Mouse (Mus musculus) testis, postnatal 10 days (tissue): ENCODE results near the gene Ism2.
"Not testable (repeated sequence)": the region's sequence is repeated elsewhere in the genome, so short reads cannot be mapped to it uniquely, and the experiment has no call there.

Source experiments
- DNase-seq: peaks from one replicate; pipeline ENCODE4 v3.0.0; 2021; ENCODE audit warnings: low spot score

The Ism2 gene

DNA sequence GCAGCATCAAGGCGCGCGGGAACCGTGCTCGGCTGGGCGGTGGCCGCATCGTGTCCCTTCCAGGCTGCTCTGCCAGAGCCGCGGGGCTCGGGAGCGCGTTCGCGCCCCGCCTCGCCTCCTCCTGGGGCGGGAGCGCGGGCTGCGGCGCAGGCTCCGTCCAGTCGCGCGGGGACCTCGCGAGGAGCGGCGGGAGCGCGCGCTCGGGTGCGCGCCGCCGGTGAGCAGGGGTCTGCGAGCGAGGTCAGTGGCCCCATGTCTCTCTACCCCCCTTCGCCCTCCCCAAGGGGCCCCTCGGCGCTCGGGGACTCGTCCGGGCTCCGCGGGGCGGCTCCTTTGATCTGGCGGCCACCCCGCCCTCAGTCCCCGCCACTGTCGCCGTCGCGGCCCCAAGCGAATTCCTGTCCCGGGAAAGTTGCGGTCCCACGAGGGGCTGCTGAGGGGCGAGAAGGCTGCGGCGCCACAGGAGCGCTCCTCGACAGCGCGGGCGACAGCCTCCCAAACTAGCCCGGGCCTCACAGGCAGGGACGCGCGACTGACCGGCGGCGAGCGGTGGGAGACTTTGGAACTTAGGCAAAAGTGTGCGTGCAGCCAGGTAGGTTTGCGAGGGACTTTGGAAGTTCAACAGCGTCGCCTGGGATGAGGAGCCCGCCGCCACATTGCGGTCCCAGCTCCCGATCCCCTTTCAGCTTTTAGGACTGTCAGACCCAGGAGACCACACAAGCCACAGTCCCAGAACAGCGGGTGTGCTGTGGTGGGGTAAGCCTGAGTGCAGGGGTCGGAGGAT is at the start of gene Ism2:
TSS of gene Ism2 (minus strand) at position 49 of the 784 bp plus-strand sequence.
- DNase-seq: peak; percentile 65

DNA sequence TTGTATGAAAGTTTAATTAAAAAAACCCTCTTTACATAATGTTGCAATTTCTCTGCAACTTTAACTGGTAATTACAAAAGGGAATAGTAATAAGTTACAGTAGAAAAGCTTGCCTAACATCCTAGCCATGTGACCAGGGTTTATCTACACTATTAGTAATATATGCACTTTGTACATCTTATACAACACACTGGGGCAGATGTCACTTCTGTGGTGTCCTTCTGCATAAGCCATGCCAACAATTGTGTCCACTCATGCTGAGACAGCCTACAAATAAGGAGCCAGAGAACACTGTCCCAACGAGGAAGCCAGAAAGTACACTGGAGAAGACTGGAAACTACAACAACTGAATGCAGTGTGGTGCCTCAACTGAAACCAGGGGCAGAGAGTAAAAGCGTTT is 48.5 kb upstream of the Ism2 start:
- DNase-seq: no peak

DNA sequence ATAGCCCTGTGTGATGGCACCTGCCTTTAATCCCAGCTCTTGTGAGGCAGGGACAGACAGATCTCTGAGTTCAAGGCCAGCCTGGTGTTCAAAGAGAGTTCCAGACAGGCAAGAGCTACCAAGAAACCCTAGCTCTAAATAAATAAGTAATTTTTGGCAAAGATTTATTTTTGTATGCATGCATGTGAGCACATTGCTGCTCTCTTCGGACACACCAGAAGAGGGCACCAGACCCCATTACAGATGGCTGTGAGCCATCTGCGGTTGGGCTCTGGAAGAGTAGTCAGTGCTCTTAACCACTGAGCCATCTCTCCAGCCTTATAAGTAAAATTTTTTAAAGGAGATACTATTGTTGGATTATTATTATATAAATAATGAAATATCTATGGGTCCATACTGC is 48.0 kb upstream of the Ism2 start:
- DNase-seq: no peak

DNA sequence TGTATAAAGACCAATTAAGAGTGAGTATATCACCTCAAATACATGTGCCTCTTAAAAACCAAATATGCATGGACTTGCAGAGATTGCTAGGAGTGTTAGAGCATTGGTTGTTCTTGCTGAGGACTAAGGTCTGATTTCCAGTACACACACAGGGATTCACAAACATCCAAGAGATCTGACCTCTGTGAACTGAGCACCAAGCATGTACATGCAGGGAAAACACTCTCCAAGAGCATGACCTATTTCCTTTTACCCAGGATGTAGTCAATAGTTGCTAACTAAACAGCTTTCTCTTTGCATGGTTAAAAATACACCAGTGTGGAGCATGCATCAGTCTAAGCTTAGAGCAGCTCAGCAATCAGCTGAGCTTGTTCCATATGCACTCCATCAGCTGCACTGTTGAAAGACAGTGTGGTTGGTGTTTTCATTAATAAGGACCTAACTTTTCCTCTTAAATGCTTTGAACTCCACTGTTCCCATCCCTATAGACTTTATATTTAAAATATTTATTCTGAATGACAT is 43.6 kb upstream of the Ism2 start:
- no peak for DNase-seq

DNA sequence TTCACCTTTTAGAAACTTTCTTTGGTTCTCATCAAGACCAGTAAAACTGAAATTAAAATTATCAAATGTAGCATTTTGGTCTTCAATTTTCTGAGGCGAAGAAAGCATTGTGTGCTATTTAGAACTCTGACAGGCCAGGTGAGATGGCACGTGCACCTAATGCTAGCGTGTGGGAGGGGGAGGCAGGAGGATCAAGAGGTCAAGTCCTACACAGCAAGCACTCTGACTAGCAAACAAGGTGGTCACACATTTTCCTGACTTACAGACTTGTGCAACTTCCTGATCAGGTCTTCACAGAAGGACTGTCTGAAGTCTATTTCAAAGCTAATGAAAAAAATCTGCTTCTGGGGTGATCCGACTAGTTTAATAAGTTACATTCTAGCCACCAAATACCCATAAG is 38.6 kb upstream of the Ism2 start:
- no peak for DNase-seq

DNA sequence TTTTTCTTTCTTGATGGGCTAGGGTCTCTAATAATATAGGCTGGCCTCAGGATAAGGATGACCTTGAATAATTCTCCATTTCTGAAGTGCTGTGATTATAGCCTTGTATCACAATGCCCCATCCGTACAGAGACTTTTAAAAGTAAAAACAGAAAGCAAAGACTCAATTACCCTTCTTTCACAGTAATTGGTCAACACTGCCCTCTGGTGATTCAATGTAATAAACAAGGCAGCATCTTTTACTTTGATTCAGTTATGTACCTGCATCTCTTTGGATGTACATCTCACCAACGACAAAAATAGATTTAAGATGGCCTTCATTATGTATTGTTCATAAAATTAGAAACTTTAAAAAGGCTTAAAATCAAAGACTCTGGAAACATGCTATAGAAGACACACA is 35.4 kb upstream of the Ism2 start:
- no peak for DNase-seq

DNA sequence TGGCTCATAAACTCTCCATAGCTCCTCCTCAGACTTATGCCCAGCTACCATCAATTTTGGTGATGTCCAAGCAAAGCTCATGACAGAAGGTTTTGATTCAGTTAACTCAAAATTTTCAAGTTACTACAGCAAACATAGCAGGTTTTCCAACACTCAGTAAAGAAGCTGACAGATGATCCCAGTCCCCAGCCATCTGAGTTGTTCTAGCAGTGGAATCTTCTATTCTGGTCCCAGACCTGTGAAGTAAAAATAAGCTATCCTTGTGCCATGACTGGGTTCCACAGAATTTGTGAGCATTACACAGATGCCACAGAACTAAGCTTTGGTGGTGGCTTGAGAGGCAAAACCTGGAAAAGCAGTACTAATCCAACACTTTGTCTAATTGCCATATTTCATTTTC is 34.3 kb upstream of the Ism2 start:
- DNase-seq: no peak

DNA sequence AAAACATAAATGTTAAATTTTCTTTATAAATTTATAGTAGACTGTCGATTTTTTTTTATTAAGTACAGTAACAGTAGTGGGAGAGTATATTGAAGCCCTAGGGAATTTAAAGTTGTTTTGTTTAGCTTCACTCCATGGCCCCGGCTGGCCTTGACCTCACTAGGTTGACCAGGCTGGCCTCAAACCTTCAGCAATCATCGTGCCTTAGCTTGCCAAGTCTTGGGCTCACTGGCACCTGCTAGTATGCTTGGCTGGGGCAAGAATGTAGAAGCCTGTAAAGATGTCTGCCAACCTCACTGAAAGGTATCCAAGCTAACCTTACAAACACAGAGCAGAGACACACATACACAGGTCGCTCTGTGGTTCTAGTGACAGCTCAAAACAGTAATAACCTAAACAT is 33.0 kb upstream of the Ism2 start:
- DNase-seq: no peak

DNA sequence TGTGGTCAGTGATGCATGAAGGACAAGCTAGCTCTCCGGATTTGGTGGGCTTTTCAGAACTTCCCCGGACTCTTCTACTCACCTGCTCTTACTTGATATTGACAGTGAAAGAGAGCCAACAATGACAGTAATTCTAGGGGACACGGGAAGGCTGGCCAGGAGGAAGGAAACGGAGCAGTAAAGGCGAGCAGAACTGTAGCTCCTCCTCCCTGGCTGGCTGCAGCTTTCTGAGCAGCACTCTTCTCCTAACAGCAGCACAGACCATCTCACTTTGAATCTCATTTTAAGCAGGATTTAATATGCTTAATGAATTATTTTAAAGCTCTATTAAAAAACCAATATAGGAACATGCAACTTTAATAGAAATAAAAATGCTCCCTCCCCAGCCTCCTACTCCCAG is 32.4 kb upstream of the Ism2 start:
- no peak for DNase-seq

DNA sequence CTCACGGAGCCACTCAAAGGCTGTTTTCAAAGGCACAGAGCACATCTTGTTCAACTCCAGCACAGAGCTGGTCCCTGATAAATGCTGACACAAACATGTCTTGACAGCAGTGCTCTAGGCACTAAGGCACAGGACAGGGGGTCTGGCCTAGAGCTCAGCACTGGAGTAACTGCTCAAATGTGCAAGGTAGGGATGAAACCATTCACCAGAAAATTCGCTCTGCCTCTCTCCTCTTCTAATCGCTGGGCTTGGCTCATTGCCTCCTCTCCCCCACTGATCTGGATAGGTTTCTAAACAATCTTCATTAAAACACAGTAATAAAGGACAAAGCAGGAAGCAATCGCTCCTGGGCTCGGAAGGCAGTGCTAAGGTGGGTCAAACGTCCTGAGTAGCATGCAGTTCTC is 31.6 kb upstream of the Ism2 start:
- DNase-seq: no peak

DNA sequence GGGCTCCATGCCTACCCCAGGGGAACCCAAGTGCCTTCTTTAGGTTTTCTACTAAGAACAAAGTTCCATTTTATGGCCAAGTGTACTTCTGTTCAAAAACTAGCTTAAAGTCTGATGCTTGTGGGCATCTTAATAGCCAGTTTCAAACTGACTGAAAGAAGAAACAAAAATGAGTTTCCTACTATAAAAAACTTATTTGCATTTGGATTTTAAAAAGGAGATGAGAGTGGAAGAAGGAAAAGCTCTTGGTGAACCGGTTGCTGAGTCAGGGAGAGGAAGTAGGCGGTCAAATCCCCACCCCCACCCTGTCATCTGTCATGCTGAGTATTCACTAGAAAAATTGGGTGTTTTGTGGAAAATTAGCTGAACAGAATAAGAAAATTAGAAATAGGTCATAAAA is 30.7 kb upstream of the Ism2 start:
- no peak for DNase-seq

DNA sequence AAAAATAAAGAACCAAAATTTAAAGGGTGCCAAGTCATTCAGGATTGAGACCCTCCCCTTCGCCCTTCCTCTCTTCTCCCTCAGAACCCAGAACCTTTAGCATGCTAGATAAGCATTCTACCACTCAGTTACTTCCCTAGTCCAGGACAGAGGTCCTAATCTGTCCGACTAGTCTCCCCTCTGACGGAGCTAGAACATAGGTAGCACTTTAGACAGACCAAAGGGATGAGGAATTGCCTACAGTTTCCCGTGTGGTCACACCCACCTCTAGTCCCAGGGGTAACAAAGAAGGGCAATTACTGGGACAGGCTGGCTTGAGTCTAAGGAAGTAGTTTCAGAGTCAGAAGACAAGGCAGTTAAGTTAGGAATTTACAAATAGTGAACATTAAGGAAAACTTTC is 28.5 kb upstream of the Ism2 start:
- DNase-seq: no peak

DNA sequence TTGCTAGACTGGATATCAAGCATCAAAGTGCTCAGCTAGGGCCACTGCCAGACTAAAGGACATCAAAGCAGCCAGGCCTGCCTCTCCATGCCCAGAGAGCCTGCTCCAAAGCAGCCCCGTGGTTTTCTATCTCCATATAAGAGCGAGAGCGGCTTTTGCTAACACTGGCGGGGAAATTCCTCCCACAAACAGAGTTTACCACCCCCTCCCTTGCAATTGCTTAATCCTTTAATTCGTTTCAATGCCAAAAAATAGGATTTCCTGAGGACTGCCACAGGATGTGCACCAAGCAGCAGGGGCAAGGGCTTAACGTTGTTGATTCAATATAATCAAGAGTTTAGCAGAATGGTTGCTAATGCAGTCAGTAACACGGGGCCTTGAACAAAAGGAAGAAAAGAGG is 28.1 kb upstream of the Ism2 start:
- no peak for DNase-seq

DNA sequence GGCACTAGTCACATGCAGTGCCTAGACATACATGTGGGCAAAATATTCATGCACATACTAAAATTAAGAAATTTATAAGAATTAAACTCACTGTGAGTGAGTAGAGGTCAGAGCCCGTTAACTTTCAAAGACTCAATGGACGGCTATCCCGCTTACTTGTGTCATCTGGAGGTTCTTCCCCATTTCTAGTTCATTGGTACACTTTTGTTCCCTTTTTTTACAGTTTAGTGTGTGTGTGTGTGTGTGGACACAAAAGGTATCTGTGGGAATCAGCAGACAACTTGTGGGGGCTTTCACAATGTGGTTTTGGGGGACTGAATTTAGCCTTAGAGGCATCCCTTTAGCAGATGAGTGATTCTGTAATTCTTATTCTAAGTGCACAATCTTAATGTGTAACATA is 25.9 kb upstream of the Ism2 start:
- DNase-seq: no peak

DNA sequence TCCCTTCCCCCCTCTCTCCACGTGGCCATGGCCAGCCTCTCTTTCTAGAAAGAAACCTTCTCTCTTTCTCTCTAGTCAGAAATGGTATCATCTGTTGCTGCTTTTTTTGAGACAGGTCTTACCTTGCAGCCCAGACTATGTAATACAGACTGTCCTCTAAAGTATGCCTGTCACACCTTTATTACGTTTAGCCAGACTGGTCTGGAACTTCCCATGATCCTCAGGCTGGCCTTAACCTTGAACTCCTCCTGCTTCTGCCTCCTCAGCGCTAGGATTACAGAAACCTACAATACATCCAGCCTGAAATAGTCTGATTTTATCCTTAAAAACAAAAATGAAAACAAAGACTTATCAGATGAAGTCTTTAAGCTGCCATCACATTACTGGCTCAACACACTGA is 19.7 kb upstream of the Ism2 start:
- no peak for DNase-seq

DNA sequence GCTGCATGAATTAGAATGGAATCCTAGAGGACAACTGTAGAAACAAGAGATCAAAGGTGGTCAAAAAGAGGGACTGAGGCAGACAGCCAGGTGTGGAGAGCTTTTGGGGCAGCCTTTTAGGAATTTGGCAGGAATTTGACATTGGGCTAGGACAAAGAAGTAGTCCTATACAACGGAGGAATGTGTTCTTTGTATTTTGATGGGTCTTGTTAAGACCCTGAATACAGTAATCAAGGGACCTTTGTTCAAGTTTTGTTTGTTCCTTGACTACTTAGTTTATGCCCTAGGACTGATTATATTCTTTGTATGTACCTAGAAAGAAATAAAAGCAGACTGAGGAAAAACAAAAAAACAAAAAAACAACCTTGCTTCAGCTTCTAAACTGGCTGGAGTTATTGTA is 18.4 kb upstream of the Ism2 start:
- no peak for DNase-seq

DNA sequence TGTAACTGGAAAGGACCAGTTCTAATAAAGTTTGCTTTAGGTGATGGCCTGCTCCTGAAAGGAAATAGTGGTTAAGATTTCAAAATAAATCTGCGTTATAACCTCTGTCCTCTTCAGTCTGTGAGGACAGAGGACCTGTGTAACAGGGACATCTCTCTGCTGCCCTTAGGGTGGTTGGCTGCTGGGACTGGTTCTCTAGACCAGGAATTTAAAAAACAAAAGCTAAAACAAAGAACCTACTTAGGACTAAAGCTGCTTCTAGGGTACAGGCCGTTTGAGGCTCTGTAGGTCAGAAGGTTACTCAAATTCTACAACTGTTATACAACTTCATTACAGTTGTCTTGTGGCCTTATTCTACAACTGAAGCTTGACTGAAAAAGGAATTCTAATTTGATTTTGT is 13.6 kb upstream of the Ism2 start:
- DNase-seq: no peak

DNA sequence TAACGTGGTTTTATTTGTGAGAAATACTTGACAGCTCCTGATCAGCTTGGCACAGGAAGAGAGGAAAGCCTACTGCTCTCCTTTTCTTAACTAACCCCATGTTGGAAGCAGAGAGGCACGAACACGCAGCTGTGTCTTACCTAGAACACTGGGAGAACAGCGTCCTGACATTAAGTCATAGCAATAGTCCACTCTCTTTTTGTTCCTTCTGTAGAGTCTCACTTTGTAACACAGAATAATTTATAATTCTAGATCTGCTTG is 7.0 kb upstream of the Ism2 start:
- not testable (repeated sequence) for DNase-seq

DNA sequence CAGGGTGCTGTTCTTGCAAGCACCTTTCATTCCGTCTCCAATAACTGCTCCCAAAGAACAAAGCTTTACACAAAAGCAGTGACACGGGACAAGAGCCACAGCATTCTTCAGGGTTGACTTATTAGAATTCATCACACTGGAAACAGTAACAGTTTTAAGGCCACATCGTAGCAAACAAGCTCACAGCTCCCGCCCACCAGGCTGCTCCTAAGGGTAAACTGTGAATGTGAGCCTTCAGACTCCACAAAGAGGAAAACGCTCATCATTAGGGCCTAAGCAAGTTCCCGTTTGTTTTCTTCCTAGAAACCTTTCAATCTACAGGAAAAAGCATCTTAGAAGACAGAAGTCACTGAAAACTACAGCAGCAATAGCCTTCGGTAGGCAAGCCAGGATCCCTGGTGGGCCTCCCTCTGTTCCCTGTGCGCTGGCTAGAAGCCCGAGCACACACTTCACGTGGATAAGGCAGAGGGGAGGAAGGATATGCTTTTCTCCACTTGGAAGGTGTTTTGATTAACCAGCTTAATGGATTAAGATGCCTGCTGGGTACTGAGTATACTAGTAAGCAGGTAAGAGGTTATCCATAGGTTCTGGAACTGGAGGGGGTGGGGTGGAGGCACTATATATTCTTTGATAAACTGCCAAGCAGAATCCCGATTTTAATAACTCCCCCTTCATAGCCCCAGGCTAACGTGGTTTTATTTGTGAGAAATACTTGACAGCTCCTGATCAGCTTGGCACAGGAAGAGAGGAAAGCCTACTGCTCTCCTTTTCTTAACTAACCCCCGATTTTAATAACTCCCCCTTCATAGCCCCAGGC is 6.5 kb upstream of the Ism2 start:
- no peak for DNase-seq

DNA sequence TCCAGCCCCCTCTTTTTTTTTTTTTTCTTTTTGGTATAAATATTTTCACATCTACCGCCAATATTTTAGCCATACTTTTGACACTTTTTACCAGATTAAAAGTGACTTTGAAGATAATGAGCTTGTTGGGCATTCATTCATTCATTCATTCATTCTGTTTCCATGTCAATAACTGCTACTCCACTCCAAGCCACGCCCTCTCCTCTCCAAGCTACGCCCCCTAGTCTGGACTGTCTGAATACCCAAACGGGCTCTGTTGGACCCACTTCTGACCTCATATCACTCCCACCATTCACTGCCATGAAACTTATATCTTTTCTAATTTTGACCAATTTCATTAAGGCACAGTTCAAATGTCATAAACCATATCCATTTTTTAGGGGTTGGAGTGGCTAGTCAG is 1.7 kb upstream of the Ism2 start:
- DNase-seq: no peak

DNA sequence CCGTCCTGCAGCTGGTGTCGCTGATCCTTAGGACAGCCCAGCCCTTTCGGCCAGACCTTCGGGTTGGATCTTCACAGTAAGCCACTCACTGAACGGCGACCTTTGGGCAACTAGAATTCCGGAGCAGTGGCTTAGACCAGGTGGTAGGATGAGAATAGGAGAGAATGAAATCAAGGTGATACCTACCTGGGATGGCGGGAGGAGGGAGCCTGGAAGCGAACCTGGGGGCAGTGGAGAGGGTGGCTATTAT is 861 bp upstream of the Ism2 start:
- no peak for DNase-seq

DNA sequence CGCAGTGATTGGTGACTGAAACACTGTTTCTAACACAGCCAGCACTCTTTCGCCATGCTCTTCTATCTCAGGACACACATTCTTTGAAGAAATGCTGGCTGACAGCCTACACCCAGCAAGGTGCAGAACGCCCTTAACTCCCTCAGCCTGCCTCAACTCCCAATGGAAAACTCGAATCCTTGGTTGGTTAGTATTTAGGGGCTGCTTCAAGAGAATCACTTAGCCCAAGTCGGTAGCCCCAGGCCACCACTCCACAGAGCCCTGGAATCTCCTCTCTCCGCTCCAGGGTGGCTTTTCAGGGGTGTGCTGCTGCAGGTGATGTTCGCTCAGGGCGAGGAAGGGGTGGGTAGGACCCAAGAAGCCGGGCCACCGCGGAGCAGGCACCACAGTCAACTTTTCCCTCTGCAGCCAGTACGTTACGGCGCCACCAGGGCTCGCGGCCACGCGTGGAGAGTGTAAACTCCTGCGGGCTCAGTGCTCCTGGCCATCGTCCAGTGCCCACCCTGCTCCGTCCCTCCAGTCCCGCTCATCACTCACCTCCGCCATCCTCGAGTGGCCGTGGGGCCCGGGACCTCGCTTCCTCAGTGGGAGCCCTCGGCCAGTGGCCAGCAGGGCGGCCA is 358 bp downstream of the Ism2 start:
- peak; percentile 62 for DNase-seq

DNA sequence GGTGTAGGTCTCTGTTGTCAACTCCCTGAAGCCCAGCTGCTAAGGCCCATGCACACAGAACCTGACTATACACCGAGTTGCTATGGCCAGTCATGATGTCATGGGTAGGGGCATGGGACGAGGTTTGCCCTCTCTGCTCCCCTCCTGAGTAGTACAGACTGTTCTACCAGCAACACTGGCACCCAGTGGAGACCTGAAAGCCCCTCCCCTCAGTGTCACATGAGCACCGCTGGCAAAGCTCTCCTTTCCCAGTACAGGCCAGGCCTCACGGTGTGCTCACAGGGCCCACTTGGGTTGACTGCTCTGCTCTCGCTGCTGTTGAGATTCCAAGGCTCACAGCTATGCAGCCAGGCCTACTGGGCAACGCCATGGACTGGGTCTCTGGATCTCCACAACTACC is 5.6 kb downstream of the Ism2 start:
- DNase-seq: no peak

DNA sequence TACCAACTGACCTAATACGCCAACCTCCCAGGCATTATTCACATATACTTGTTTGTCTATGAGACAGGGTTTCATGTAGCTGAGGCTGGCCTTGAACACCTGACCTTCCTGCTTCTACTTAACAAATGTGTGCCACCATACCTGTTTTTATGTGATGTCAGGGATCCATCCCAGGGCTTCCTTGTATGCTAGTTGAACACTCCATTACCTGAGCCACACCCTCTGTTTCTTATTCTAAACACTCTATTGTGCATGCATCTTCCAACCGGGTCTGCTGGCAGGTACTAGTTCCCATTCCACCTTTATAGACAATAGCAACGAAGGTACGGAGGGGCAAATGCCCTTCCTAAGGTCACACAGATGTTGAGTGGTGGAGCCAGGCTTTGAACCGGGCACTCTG is 10.4 kb downstream of the Ism2 start:
- DNase-seq: no peak
